Mouse (Mus musculus): ENCODE data around the gene Slc9c1.
A peak's percentile ranks its signal among the peaks of the same experiment; 100 is the strongest.
"Not testable (repeated sequence)": the region's sequence is repeated elsewhere in the genome, so short reads cannot be mapped to it uniquely, and the experiment has no call there.

Gene Slc9c1

DNA sequence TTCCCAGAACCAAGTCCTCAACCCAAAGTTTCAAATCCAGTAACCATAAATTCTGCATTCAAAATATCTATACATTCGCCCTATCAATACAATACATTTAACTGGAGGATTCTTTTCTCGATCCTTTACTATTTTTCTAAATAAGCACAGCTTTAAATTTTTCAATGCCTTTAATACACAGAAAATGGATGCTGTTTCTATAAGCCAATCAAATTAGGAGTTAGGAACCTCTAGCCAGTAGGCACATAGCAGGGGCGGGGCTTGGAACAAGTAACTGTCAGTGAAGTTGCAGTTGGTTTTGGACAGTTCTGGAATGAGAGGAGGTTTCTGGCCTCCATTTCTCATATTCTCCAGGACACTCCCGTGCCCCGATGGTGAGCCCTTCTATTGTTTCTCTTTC lies at the start of gene Slc9c1:
TSS of gene Slc9c1 (plus strand) at position 301 of the 400 bp plus-strand sequence.
- DNase-seq (ENCODE audit: low spot score), result no peak

DNA sequence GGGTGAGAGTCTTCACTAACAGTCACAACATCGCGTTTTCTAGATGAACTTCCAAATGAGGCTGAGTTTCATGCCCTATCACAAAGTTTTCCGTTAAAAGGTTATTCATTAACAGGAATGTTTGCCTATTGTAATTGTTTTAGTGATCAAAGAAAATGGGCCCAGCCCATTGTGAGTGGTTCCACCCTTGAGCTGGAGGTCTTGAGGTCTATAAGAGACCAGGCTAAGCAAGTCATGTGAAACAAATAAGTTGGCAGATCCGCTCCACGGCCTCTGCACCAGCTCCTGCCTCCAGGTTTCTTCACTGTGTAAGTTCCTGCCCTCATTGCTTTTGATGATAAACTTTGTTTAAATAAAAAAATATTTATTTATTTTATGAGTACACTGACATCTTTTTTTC lies 42.2 kb upstream of the Slc9c1 start, which contains the start of gene Gm609:
TSS of gene Gm609 (minus strand) at position 43 of the 400 bp plus-strand sequence.
- DNase-seq (ENCODE audit: low spot score), result no peak

DNA sequence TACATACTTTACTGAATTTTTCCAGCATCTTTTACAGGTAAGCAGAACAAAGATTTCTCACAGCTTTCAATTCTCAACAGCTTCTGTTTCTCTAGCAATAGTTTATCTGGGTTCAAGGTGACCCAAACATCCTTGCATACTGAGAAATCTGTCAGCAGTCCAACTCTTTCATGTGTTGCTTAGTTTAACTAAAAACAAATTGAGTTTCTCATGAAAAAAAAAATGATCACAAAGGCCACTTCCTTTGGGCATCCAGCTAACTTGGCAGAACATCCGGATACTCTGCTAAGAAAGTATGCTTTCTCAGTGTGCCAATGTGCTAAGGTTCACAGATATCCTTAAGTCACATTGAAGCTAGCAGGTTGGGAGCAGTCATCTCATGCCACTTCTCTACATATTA lies 39.8 kb upstream of the Slc9c1 start:
- DNase-seq (ENCODE audit: low spot score), result no peak

DNA sequence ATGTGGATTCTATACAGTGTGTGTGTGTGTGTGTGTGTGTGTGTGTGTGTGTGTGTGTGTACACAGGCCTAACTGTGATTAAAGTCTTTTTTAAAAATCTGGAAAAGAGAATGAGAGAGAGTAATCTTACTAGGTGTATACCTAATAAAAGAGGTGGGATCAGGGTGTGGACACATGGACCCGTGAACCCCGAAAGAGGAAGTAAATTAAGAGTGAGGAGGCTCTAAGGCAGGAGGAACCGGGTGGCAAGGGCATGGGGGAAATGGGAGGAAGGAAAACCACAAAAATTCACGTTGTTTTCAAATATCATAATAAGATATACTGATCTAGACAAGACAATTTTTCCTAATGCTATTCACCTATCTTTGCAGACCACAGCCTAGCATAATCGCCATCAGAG lies 9.6 kb upstream of the Slc9c1 start:
- DNase-seq (ENCODE audit: low spot score), result no peak

DNA sequence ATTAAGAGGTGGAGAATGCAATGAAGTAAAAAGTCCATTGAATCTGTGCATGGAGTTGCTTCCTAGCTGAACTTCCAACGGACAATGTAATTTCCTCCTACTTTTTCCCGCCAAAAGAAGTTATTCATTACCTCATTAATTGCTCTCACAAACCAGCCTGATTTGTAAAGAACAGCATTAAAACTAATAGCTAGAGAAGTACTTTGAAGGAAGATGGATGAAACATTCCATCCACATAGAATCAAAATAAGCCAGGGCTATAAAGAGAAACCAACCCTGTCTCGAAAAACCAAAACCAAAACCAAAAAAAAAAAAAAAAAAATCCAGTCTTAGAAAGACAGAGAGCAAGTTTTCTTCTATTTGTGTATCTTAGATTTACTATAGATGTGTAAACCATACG lies 3.2 kb upstream of the Slc9c1 start, which contains the start of gene Gm17783:
TSS of gene Gm17783 (minus strand) at position 101 of the 400 bp plus-strand sequence.
- DNase-seq (ENCODE audit: low spot score), result no peak

DNA sequence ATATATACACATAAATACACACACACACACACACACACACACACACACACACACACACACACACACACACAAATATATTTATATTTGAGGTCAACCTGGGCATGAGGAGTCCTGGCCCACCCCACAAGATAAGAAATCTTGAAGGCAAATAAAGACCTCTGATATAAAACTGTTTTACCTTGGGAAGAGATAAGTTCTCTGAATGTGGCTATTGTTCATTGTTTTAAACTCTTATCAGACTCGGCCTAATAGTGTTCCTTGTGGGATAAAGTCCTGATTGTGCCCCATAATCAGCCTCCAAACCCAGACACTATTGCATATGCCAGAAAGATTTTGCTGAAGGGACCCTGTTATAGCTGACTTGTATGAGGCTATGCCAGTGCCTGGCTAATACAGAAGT lies 3.2 kb downstream of the Slc9c1 start:
- not testable (repeated sequence) for DNase-seq (ENCODE audit: low spot score)

DNA sequence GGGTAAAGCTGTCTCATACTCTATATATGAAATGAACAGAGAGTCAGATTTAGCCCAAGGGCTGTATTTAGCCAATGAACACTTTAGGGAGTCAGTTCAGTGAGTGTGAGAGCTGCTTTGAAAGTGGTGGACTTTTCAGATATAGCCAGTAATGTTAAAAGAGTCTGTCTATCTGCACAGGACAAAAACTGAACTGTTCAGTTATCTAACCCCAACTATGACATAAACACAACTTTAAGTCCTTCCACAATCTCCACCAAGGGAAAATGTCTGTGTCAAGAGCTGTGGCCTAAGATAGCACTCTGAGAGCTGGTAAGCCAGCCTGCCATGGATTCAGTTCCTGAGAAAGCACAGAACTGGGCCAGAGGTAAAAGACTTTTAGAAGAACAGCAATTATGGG lies 7.0 kb downstream of the Slc9c1 start:
- no peak for DNase-seq (ENCODE audit: low spot score)

DNA sequence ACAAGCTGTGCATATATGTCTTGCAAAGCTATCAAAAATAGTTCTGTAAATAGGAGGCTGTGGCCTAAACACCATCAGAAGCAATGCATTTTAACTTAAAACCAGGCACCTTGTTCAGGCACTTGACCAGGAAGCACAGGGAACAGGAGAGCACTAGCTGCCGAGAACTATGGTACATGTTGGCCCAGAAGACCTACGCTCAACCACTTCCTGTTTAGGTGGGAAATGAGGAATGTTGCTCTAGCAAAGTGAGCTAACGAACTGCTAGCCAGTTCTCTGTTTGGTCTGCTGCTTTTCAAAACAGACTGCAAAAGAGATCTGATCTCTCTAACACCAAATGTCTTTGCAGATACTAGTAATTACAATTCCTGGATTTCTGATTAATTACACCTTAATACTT lies 9.2 kb downstream of the Slc9c1 start:
- no peak for DNase-seq (ENCODE audit: low spot score)

DNA sequence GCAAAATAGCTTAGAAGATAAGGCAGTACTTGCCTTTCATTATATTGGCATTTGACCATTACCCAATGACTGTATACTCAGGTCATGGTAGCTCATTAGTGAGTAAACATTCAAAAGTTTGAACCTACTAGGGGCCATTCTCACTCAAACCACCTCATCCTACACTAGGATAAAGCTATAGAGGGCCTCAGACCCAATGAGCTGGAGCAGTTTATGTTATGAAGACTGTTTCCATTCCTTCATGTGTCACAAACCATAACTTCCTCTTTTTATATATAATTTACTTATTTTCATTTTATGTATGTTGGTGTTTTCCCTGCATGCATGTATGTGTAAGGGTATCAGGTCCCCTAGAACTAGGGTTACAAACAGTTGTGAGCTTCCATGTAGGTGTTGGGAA lies 12.9 kb downstream of the Slc9c1 start:
- DNase-seq (ENCODE audit: low spot score), result no peak

DNA sequence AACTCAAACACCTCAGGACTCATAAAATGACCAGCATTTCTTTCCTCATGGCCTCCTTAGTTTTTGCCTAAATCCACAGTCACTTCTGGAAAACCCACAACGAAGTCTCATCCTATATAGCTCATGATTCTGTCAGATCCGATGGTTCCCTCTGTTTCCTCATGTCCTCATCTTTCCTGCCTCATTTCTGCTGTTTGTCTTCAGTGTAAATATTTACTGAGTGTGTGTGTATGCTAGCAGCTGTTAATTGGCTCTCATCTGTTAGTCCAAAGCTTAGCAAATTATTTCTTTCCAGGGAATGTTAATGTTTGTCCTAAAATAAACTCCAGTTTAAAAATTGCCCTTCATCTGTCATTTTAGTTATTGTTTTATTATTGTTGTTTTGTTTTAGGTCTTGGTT lies 16.5 kb downstream of the Slc9c1 start:
- no peak for DNase-seq (ENCODE audit: low spot score)

DNA sequence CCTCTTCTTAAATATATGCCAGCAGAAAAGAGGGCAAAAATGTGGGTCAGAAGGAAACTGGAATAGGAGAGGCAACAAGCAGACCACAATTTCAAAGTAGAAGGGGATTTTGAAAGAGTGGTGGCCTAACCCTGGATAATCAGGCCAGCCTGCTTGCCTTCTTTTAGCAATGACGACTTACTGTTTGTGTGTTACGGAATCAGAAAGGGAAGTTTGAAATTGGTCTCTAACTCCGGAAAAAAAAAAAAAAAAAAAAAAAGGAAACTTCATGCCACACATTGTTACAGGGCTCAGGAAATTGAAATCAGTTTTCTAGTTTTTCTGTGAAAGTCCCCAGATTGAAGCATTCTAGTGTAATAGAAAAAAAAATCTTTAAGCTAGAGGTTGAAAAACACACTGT lies 26.6 kb downstream of the Slc9c1 start:
- no peak for DNase-seq (ENCODE audit: low spot score)

DNA sequence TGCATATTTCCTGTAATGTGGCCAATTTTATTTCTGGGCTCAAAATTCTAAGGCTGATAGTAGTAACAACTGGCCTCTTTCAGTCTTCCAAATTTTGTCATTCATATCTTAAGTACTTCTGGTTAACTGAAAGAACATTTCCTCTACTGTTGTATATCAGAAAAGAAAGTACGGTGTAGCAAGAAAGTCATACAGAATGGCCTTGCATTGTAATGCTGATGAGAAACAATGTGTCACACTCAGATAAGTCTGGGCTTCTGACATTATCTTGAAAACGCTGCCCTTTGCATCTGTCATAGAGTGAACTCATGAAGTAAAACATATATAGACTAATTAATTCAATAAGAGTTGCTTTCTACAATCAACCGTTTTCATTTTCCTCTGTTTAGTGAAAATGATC lies 37.2 kb downstream of the Slc9c1 start:
- no peak for DNase-seq (ENCODE audit: low spot score)

DNA sequence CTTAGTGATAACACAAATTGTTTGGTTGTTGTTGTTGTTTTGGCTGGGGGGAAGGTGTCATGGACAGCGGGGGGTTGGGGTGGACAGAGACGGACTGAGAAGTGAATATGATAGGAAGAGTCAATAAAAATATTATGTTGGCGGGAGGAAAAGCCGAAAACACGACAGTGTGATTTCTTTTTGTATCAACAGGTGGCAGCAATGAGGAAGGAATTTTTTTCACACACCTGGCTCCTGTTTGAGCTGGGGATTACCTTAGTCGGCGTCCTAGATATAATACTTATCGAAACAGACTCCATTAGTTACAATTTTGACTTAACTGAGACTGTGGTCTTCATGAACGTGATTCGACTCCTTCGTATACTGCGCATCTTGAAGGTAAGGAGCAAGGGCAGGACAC lies 44.8 kb downstream of the Slc9c1 start:
- no peak for DNase-seq (ENCODE audit: low spot score)

DNA sequence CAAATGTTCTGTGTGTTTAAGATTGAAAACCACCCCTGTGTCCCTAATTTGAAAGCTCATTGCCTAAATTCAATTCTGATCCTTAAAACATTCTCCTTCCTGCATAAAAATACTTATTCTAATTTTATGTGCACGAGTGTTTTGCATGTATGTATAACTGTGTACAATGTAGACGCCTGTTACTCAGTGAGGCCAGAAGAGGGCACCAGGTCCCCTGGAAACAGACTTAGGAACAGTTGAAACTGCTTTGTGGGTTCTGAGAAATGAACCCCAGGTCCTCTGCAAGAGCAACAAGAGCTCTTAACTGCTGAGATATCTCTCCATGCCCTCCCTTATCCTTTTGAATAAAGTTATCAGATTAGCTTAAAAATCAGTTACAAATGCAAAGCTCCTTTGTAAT lies 47.4 kb downstream of the Slc9c1 start:
- peak; percentile 19 for DNase-seq (ENCODE audit: low spot score)

DNA sequence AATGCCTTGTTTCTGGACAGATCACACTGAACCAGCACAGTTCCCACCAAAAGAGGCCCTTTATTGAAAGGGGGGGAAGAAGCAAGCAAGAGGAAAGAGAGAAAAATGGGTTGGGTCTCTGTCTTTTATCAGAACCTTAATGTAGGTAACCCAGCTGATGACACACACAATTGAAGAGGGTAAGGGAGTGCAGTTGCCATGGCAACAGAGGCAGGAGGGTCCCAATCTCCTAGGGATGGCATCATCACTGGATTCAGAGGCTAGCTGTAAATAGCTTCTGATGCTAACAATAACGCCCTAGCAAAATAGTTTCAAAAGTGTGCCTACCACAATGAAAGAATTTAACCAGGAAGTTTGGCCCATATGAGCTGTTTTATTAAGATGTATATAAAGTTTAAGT lies 58.5 kb downstream of the Slc9c1 start:
- no peak for DNase-seq (ENCODE audit: low spot score)

DNA sequence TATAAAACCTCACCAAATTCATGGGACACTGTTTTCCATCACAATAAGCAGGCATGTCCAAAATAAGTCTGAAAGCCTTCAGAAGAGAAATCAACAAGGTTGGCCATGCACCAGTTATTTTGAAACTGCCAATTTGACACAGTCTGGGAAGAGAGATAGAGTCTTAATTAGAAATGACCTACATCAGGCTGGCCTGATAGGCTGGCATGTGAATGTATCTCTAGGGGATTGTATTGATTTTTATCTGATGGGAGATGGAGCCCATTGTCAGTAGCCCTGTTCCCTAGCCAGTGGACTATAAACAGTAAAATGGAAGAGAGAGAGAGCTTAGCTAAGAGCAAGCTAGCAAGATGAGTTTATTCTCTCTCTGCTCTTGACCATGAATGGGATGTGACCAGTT lies 60.4 kb downstream of the Slc9c1 start:
- no peak for DNase-seq (ENCODE audit: low spot score)

DNA sequence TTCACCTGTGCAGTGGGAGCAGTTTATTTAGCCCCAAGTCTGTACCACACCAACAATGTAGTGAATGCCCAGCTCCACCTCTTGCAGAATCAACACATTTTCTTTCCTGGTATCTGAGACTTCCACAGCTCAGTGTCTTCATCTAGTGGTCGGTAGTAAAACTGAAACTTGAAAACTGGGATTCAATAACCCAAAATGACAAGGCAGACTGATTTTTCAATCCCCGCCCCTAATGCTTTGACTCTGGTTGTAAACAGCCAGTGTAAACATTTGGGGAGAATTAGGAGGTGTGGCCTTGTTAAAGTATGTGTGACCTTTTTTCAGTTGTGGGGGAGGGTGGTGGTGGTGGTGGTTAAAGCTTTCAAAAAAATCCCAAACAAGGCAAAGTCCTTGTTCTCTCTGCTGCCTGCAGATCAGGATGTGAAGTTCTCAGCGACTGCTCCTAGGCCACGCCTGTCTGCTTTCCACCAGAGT lies 73.4 kb downstream of the Slc9c1 start:
- DNase-seq (ENCODE audit: low spot score), result peak; percentile 11

DNA sequence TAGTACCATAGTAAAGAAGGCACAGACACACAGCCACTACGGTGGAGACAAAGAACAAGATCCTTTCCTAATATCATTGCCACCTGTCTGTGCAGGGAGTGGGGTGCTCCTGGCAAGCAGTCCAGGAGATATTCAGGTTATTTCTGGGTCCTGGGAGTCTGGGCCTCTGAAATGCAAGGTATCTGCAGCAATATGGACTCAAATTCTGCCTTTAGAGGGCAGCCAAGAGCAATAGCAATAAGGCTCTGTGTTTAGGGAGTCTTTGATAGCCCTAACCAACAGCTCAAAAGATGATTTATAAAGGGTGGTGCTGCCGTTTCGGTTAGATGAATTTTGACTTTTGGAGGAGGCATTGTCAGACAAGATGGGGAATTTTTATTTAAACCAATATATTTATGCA lies 74.2 kb downstream of the Slc9c1 start:
- DNase-seq (ENCODE audit: low spot score), result peak; percentile 19

DNA sequence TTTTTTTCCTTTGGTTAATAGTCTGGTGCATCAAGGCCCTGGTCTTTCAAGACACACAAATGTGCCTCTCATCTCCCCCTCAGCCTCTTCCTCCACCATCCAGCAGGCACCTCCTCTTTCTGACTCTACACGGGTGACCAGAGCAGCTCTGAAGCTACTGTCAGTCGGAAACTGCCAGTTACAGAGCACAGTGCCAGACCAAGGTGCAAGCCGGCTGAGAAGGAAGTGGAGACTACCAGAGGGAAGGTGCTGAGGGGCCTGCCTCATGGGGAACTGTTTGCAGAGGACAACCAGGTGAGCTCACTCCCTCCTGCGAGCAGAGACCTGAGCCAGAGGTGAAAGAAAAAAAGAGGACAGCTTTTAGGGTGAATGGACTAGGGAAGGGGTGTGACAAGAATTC lies 75.2 kb downstream of the Slc9c1 start, which contains the start of gene Gcsam:
TSS of gene Gcsam (plus strand) at position 114 of the 400 bp plus-strand sequence.
- DNase-seq (ENCODE audit: low spot score), result no peak

DNA sequence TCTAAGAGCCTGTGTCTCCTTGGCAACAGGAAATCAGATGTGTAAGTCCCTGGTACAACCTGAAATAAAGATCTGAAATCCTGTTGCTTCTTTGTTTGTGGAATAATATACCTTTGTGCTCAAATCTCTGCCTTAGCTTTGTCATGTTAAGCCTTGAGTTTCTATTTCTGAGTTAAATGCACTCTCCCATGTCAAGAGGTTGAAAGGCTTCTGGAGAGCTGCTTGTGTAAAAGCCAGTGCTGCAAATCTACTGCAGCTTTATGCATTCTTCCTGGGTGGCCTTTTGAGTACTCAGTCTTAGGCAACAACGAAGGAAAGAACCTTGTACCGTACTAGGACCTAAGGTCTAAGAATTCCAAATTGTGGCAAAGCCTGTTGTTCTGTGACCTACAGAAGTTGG lies 78.1 kb downstream of the Slc9c1 start:
- no peak for DNase-seq (ENCODE audit: low spot score)

DNA sequence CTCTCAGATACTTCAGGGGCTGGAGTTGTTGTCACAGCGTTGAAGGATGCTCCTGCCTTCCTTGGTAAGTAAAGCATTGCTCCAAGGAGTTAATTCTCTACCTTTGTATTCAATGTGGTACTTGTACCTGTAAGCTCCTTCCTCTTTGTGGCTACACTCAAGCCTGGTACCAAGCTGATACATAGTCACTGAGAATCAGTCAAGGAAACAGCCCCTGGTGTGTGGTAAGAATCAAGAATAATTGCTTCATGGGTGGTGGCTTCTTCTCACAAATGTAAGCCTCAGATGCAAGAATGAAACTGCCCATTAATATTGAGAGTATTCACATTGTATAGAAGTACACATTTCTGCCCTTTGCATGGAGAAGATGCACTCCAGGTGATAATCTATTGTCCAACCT lies 80.8 kb downstream of the Slc9c1 start:
- no peak for DNase-seq (ENCODE audit: low spot score)

DNA sequence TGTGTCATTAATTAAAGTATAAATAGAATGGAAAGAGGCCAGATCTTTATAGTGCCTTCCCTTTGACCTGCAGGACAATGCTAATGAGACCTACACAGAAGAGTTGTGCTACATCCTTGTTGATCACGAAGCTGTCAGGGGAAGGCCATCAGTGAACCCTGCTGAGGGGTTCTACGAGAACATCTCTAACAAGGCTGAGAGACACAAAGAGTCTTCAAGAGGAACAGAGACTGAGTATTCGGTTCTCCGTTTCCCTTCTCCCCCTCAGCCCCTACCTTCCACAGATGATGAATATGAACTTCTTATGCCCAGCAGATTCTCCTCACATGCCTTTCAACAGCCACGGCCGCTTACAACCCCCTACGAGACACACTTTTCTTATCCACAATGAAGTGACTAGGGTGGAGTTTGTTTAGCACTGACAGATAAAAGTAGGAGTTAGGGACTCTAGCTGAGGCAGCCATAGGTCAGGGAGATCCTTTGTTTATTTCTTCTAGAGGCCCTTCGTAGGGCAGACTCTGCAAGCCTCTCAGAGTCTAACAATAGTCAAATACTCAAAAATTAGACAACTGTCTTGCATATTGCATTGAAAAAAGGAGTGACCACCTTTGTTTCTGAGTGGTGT lies 84.8 kb downstream of the Slc9c1 start:
- no peak for DNase-seq (ENCODE audit: low spot score)

DNA sequence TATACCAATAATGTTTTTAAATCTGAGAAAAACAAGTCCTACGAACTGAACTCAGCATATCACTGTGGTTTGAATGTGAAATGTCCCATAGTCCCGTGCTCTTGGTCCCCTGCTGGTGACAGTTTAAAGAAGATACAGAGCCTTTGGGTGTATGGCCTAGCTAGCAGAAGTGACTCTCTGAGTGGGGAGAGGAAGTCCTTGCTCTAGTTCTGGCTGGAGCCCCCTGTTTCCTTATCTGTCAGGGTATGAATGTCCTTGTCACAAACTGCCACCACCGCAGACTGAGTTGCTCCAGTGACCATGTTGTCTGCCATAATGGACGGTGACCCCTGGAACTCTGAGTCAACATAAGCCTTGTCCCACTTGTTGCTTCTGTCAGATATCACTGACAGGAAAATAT lies 88.1 kb downstream of the Slc9c1 start:
- DNase-seq (ENCODE audit: low spot score), result no peak

DNA sequence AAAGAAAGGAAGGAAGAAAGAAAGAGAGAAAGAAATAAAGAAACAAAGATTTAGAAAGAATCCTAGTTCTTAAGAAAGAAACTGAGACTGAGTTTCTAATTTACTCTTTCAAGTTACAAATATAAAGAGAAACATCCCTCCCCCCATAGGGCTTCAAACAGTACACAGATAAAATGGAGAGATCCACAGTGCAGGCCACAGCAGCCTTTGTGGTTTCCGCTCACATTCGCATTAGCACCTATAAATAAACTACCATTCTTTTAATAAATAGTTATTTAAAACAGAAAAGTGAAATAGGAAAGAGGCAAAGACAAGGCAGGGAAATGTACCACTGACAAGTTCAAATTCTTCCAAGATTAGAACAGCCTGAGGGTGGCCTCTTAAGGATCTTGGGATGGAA lies 89.7 kb downstream of the Slc9c1 start:
- DNase-seq (ENCODE audit: low spot score), result no peak

Data from urinary bladder, postnatal 14 days (tissue).